ENCODE assay signal across 10 mouse cellular contexts in the genomic region with DNA sequence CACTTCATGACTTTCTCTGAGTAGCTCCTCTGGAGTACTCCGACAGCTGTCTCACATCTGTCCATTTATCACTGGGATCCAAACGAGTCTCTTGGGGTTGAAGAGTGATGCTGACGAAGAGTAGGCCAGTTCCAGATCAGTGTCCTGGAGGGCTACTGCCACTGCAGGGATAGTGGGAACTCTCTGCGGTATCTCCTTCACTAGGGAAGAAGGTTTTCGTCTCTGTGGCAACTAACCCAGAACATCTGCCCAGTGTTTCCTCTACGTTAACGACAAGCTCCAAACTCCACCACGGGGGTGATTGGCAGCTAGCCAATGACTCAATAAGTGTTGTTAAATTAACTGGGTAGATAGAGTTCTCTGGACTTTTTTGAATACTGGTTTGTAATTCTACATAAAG.
DNase-seq lines count a peak whose midpoint lies in the region; ATAC-seq and TF ChIP-seq lines count a peak whose summit lies in the region.
"Had no signal": no experiment of that assay in that cellular context is flagged by ENCODE, and none has a peak within 500 bp of the region (broad histone marks: within the 10 kb centered on the region; RNA-seq: fewer than 3 reads in every experiment).

No protein-coding gene starts in this region.

- TF ChIP-seq EP300 in lung, postnatal 0 days (IDR thresholded peaks at IDR 0.05), result no peak

- no peaks in the 10 kb centered on the region for H3K4me1 ChIP-seq in kidney, embryonic 16.5 days (ENCODE audit: insufficient read depth, low read length)
- H3K4me1 ChIP-seq in lung, postnatal 0 days (ENCODE audit: insufficient read depth, low read depth, low read length), result no peaks in the 10 kb centered on the region
- no peaks in the 10 kb centered on the region for H3K4me1 ChIP-seq in forebrain, postnatal 0 days (ENCODE audit: insufficient read depth)

- no peaks in the 10 kb centered on the region for H3K9me3 ChIP-seq in kidney, embryonic 16.5 days (ENCODE audit: low read length)
- no peaks in the 10 kb centered on the region for H3K9me3 ChIP-seq in lung, postnatal 0 days (ENCODE audit: low read length)
- H3K9me3 ChIP-seq in forebrain, postnatal 0 days (ENCODE audit: low read length), result no peaks in the 10 kb centered on the region

- H3K4me3 ChIP-seq in kidney, embryonic 16.5 days (ENCODE audit: low read length), result no peak overlapping the region
- no peak overlapping the region for H3K4me3 ChIP-seq in lung, postnatal 0 days (ENCODE audit: low read depth, low read length)
- no peak overlapping the region for H3K4me3 ChIP-seq in forebrain, postnatal 0 days (ENCODE audit: low read depth, low read length)

- H3K27ac ChIP-seq in kidney, embryonic 16.5 days (ENCODE audit: low read length), result no peak overlapping the region
- no peak overlapping the region for H3K27ac ChIP-seq in lung, postnatal 0 days (ENCODE audit: low read length)
- no peak overlapping the region for H3K27ac ChIP-seq in forebrain, postnatal 0 days (ENCODE audit: low read depth, low read length)
- H3K27ac ChIP-seq: stomach, postnatal 0 days had no signal

- ATAC-seq in kidney, embryonic 16.5 days (ENCODE audit: low FRiP score, low TSS enrichment), result no peak
- no peak for ATAC-seq in lung, postnatal 0 days
- ATAC-seq in inflammation-experienced regulatory T-cells, adult 6 months, result no peak
- ATAC-seq in forebrain, postnatal 0 days, result no peak
- ATAC-seq: CD4-positive, CD25-positive, alpha-beta regulatory T cell, adult 4 months had no signal

- H3K4me2 ChIP-seq in kidney, embryonic 16.5 days (replicated peaks; ENCODE audit: low read depth, low read length), result no peak overlapping the region
- H3K4me2 ChIP-seq in lung, postnatal 0 days (replicated peaks; ENCODE audit: low read depth, low read length), result no peak overlapping the region
- no peak overlapping the region for H3K4me2 ChIP-seq in forebrain, postnatal 0 days (ENCODE audit: low read depth)

- no peak overlapping the region for H3K9ac ChIP-seq in kidney, embryonic 16.5 days (replicated peaks; ENCODE audit: low read length)
- no peak overlapping the region for H3K9ac ChIP-seq in lung, postnatal 0 days (replicated peaks; ENCODE audit: low read depth)
- H3K9ac ChIP-seq in forebrain, postnatal 0 days, result no peak overlapping the region

- no peaks in the 10 kb centered on the region for H3K36me3 ChIP-seq in kidney, embryonic 16.5 days (ENCODE audit: insufficient read depth, low read length)
- no peaks in the 10 kb centered on the region for H3K36me3 ChIP-seq in lung, postnatal 0 days (ENCODE audit: insufficient read depth, low read length)
- H3K36me3 ChIP-seq in forebrain, postnatal 0 days (ENCODE audit: insufficient read depth), result no peaks in the 10 kb centered on the region

- 49% methylated on average over 8 of the region's 8 CpGs for WGBS in kidney, embryonic 16.5 days
- 40% methylated on average over 8 of the region's 8 CpGs for WGBS in lung, postnatal 0 days
- WGBS in forebrain, postnatal 0 days, result 45% methylated on average over 8 of the region's 8 CpGs

- DNase-seq in kidney, adult 11 months, result peak; percentile 10
- DNase-seq in adrenal gland, adult 8-10 months, result peak; percentile 9
- peak; percentile 88 to 91 for DNase-seq in heart, adult 9 months (ENCODE audit: low spot score in 2 of 2)
- DNase-seq in lung, postnatal 0 days (ENCODE audit: low spot score), result peak; percentile 5
- DNase-seq in right cerebral cortex, adult 18-20 months, result no peak
- DNase-seq in forebrain, postnatal 0 days, result no peak

- TF ChIP-seq CTCF in lung, postnatal 0 days (IDR thresholded peaks at IDR 0.05), result no peak
- no peak for TF ChIP-seq CTCF in forebrain, postnatal 0 days (IDR thresholded peaks at IDR 0.05; ENCODE audit: low read depth)

- H3K27me3 ChIP-seq in kidney, embryonic 16.5 days (ENCODE audit: insufficient read depth, low read length), result no peaks in the 10 kb centered on the region
- no peaks in the 10 kb centered on the region for H3K27me3 ChIP-seq in lung, postnatal 0 days (replicated peaks; ENCODE audit: insufficient read depth, low read length)
- H3K27me3 ChIP-seq in forebrain, postnatal 0 days (ENCODE audit: insufficient read depth, low read length), result no peaks in the 10 kb centered on the region

Comparison
In these comparisons a context has a peak if more than half of its experiments do, and no peak if none do; other contexts are left out.
1. DNase-seq: peak in kidney, adult 11 months (single experiment), adrenal gland, adult 8-10 months (single experiment), heart, adult 9 months (2 of 2) and lung, postnatal 0 days (single experiment); none in right cerebral cortex, adult 18-20 months (single experiment) and forebrain, postnatal 0 days (single experiment).